ENCODE assay signal across 1 mouse cellular context in the genomic region with DNA sequence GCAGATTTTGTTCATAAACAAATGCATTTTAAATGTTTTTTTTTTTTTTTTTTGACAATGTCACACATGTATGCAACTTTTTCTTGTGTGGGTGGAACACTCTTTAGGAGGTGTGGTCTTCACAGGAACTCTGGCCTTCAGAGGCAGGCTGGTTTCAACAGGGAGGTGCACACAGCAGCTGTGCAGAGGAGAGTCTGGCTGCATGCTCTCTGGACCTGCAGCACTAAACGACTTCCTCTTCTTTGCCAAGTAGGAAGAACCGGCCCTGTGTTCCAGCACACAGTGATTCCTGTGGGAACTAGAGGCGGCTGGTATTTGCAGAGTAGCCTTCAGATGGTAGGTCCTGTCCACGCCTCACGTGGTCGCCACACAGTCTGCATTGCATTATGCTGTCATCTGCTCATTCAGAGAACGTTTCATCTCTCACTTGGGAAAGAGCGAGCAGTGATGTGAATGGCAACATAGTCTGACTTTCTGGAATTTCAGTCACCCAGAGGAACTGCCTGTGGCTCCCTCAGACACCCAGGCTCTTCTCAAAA.
TF ChIP-seq lines count a peak whose summit lies in the region.

No protein-coding gene starts in this region.

TF ChIP-seq in MEL, 35 proteins besides CTCF, POLR2A, EP300 and RAD21 (continued from another document):
- TF ChIP-seq MEF2A (IDR thresholded peaks at IDR 0.05; ENCODE audit: extremely low read depth, insufficient replicate concordance, low read depth, low read length, poor library complexity, severe bottlenecking) = no peak
